Mouse (Mus musculus) lung, adult 2 months (tissue): Measurements from ENCODE around the gene Cap1.
"Not testable (repeated sequence)": the region's sequence is repeated elsewhere in the genome, so short reads cannot be mapped to it uniquely, and the experiment has no call there.

Experiments used
- CTCF ChIP-seq: fragments of 200-500 bp; IDR thresholded peaks from 2 replicates; pipeline ENCODE4 v1.5.1; 2011; ENCODE audit warnings: mild to moderate bottlenecking, low read length, control low read depth; ENCODE audit not compliant: insufficient read depth
- POLR2A ChIP-seq: fragments of 200-500 bp; IDR thresholded peaks from 2 replicates; pipeline ENCODE4 v1.6.1; 2011; ENCODE audit warnings: low read depth, mild to moderate bottlenecking, control low read depth, low read length, borderline replicate concordance; ENCODE audit errors: extremely low read depth

GRCm38 (mm10) chr4:122820941-122821340 is 64.9 kb downstream of the Cap1 start:
- not testable (repeated sequence) for TF ChIP-seq CTCF, POLR2A
